Mouse (Mus musculus) liver, adult 2 months (tissue): ENCODE data around the gene Gcc2. TPM values are rescaled to one million over a fixed set of nuclear protein-coding genes. Genes with fewer than 3 reads are reported as not detected.
"Not testable (repeated sequence)": the region's sequence is repeated elsewhere in the genome, so short reads cannot be mapped to it uniquely, and the experiment has no call there.

Source experiments
- DNase-seq: peaks from one replicate; pipeline ENCODE4 v3.0.0-alpha.2; 2011; ENCODE audit warnings: low read depth, low spot score; ENCODE audit errors: extremely low read depth
- H3K27ac ChIP-seq: fragments of 200-500 bp; replicated peaks from 2 replicates; pipeline ENCODE4 v1.5.1; 2012; ENCODE audit warnings: low read depth, mild to moderate bottlenecking, control low read depth, inconsistent platforms, low read length; ENCODE audit not compliant: insufficient read depth
- H3K27me3 ChIP-seq: fragments of 200-500 bp; 2 replicates; pipeline ENCODE4 v1.6.1; 2012; ENCODE audit warnings: mild to moderate bottlenecking, moderate library complexity, low read length, inconsistent platforms; ENCODE audit not compliant: control insufficient read depth, insufficient read depth
- H3K36me3 ChIP-seq: fragments of 200-500 bp; 2 replicates; pipeline ENCODE4 v1.6.1; 2012; ENCODE audit warnings: low read length, inconsistent platforms; ENCODE audit not compliant: control insufficient read depth, insufficient read depth
- H3K4me1 ChIP-seq: fragments of 200-500 bp; 2 replicates; pipeline ENCODE4 v1.6.1; 2011; ENCODE audit warnings: low read length; ENCODE audit not compliant: control insufficient read depth, insufficient read depth
- H3K4me3 ChIP-seq: fragments of 200-500 bp; 2 replicates; pipeline ENCODE4 v1.5.1; 2011; ENCODE audit warnings: low read depth, mild to moderate bottlenecking, control low read depth, low read length, moderate library complexity; ENCODE audit not compliant: insufficient read depth
- H3K79me2 ChIP-seq: fragments of 200-500 bp; 2 replicates; pipeline ENCODE4 v1.6.1; 2012; ENCODE audit warnings: inconsistent platforms, mild to moderate bottlenecking, low read length, moderate library complexity; ENCODE audit not compliant: control insufficient read depth, insufficient read depth
- H3K9ac ChIP-seq: fragments of 200-500 bp; 2 replicates; pipeline ENCODE4 v1.6.1; 2012; ENCODE audit warnings: low read depth, mild to moderate bottlenecking, control low read depth, inconsistent platforms, low read length
- CTCF ChIP-seq: fragments of 200-500 bp; IDR thresholded peaks from 2 replicates; pipeline ENCODE4 v1.5.1; 2011; ENCODE audit warnings: low read depth, low read length, control low read depth
- POLR2A ChIP-seq: fragments of 200-500 bp; IDR thresholded peaks from 2 replicates; pipeline ENCODE4 v1.6.1; 2011; ENCODE audit warnings: low read length, control low read depth; ENCODE audit not compliant: insufficient read depth; ENCODE audit errors: extremely low read depth
- WGBS: fragments of 180-500 bp; shearing (Covaris S2); methylation state at CpG from one replicate; pipeline ENCODE4 v1.1.7; 2018; 5-methylcytosine and 5-hydroxymethylcytosine counted together
- polyA plus RNA-seq: library from polyadenylated mRNA; depleted of rRNA; stranded (reverse); fragments of >200 nt; gene quantifications from 2 replicates; pipeline ENCODE4 v1.2.3, GENCODE M21; 2012
- total RNA-seq: library from RNA; depleted of rRNA; stranded (reverse); fragments of >200 nt; gene quantifications from 2 replicates; pipeline ENCODE4 v1.2.3, GENCODE M21; 2014

Gene Gcc2
- total and polyA plus RNA-seq, 2 experiments = 5.3 to 20.4 TPM

DNA sequence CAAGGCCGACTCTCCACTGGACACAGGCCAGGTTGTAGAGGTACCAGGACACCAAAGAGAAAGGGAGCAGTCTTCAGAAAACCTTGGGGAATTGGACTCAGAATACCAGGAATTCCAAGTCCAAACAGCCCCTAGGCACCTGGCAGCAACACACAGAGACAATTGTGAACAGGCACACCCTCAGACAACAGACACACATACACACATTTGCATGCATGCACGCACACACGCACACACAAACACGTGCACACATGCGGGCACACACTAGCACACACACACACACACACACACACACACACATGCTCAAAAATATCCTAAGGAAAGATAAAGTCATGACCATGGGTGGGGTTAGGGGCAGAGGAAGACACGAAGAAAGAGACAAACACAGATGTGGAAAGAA lies 34.6 kb upstream of the Gcc2 start:
- Histone ChIP-seq H3K36me3 (no peaks in the 10 kb centered on the region), H3K27me3 (no peaks in the 10 kb centered on the region; the same call in 1 of the 2 replicates), H3K27ac (no peak overlapping the region), H3K4me1 (no peaks in the 10 kb centered on the region), H3K4me3 (no peak overlapping the region), H3K9ac (no peak overlapping the region), H3K79me2 (no peaks in the 10 kb centered on the region)
- no peak for DNase-seq
- 82% methylated on average over 6 of the region's 6 CpGs for WGBS
- TF ChIP-seq POLR2A (no peak), CTCF (no peak)

DNA sequence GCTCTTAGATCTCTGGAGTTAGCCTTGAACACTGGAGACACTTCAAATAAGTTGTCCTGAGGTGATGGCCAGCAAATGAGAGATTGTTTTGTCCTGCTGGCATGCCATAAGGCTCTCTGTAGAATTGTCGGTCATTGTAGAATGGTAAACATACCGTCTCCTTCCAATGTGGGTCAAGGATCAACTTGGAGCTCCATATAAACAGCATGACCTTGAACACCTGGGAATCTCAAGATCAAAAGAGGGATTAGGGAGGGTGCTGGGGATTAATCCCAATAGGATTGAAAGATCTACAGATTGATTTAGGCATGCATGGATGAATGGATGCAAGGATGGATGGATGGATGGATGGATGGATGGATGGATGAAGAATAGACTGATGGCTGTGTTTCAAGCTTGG lies 33.7 kb upstream of the Gcc2 start:
- not testable (repeated sequence) for H3K4me1 ChIP-seq, H3K27me3 ChIP-seq, H3K36me3 ChIP-seq, H3K27ac ChIP-seq, H3K79me2 ChIP-seq, DNase-seq, H3K4me3 ChIP-seq, H3K9ac ChIP-seq
- WGBS = 77% methylated on average over 2 of the region's 2 CpGs

DNA sequence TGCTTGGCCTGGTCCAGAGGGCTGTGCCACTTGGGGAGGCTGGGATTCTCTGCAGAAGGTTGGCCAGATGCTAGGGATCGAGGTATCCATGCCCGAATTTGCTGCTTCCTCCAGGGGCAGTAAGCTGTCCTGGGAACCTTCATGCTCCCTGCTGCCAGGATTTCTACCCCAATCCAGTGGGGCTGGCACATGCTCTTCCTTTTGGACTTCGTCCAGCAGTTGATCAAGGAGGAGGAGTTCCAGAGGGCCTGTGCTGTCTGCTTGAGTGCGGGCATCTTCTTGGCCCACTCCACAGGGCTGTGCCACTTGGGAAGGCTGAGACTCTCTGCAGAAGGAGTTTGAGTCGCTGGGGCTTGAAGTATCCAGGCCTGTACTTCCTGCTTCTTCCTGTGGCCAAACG lies 32.1 kb upstream of the Gcc2 start:
- DNase-seq, H3K27me3 ChIP-seq, H3K27ac ChIP-seq, H3K79me2 ChIP-seq, H3K4me1 ChIP-seq, H3K9ac ChIP-seq, H3K36me3 ChIP-seq, H3K4me3 ChIP-seq: not testable (repeated sequence)
- 78% methylated on average over 4 of the region's 6 CpGs for WGBS

DNA sequence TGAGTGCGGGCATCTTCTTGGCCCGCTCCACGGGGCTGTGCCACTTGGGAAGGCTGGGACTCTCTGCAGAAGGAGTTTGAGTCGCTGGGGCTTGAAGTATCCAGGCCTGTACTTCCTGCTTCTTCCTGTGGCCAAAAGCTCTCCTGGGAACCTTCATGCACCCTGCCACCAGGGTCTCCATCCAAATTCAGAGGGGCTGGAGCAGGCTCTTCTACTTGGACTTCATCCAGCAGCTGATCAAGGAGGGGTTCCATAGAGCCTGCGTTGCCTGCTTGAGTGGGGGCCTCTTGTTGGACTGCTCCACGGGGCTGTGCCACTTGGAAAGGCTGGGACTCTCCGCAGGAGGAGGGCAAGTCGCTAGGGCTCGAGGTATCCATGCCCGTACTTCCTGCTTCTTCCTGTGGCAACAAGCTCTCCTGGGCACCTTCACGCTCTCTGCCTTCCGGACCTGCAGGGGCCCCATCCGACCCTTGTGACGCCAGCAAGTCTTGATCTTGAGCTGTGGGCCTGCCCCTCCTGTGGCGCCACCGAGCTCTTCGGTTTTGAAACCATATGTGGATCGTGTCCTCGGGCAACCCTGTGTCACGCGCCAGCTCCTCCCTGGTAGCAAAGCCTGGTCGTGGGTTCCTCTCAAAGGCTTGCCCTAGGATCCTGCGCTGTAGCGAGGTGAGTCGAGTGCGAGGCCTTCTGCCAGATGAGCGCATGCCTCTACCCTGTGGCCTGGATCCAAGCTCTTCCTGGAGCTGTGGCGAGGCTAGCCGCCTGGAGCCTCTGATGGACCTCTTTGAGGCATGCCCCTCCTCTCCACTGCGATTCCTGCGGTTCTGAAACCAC lies 31.1 kb upstream of the Gcc2 start:
- H3K27me3 ChIP-seq, H3K36me3 ChIP-seq, H3K79me2 ChIP-seq, H3K4me3 ChIP-seq, H3K27ac ChIP-seq, H3K4me1 ChIP-seq, H3K9ac ChIP-seq, DNase-seq: not testable (repeated sequence)
- WGBS = 82% methylated on average over 31 of the region's 31 CpGs

- not testable (repeated sequence) for H3K9ac ChIP-seq, H3K36me3 ChIP-seq, H3K4me1 ChIP-seq, H3K27me3 ChIP-seq, H3K4me3 ChIP-seq, H3K79me2 ChIP-seq, H3K27ac ChIP-seq
- WGBS = 79% methylated on average over 18 of the region's 18 CpGs
- DNase-seq = peak; percentile 19
Measured at GRCm38 (mm10) chr10:58224827-58225785, 30.2 kb upstream of the Gcc2 start, which contains the start of gene AW822073. TSS of gene AW822073 (minus strand) at chr10:58224930.

- not testable (repeated sequence) for H3K4me1 ChIP-seq, H3K36me3 ChIP-seq, H3K27me3 ChIP-seq, H3K4me3 ChIP-seq, H3K27ac ChIP-seq, H3K9ac ChIP-seq, DNase-seq, H3K79me2 ChIP-seq
- 72% methylated on average over 4 of the region's 4 CpGs for WGBS
Measured at GRCm38 (mm10) chr10:58226357-58226756, 28.9 kb upstream of the Gcc2 start.

GRCm38 (mm10) chr10:58227798-58228197 lies 27.5 kb upstream of the Gcc2 start:
- H3K4me1 ChIP-seq, H3K27me3 ChIP-seq, H3K27ac ChIP-seq, H3K4me3 ChIP-seq, H3K79me2 ChIP-seq, DNase-seq, H3K36me3 ChIP-seq, H3K9ac ChIP-seq: not testable (repeated sequence)
- WGBS = 83% methylated on average over 2 of the region's 6 CpGs

GRCm38 (mm10) chr10:58230021-58230420 lies 25.3 kb upstream of the Gcc2 start:
- not testable (repeated sequence) for H3K27me3 ChIP-seq, DNase-seq, H3K9ac ChIP-seq, H3K4me1 ChIP-seq, H3K79me2 ChIP-seq, H3K27ac ChIP-seq, H3K36me3 ChIP-seq, H3K4me3 ChIP-seq
- WGBS = 55% methylated on average over 3 of the region's 3 CpGs
